Comparison of ENCODE assay signal across 8 mouse cellular contexts in the genomic region with DNA sequence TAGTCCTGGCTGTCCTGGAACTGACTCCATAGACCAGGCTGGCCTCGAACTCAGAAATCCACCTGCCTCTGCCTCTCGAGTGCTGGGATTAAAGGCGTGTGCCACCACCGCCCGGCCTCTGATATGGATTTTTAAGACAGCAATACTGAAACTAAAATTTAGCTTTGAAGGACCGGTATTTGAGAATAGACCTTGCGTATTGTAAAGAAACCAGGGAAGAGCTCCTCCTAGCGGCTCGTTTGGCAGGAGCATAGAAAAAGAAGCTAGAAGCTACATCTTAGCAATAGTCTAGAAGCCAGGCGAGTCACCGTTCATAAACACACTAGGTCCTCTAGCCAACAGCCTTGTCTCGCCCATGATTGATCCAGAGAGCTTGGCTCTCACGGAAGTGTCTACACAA. TPM values are rescaled to one million over a fixed set of nuclear protein-coding genes. Genes with fewer than 3 reads are reported as not detected.
DNase-seq lines count a peak whose midpoint lies in the region; ATAC-seq and TF ChIP-seq lines count a peak whose summit lies in the region.

No protein-coding gene starts in this region.

- no peak for ATAC-seq in kidney, embryonic 14.5 days (ENCODE audit: low FRiP score, low TSS enrichment)
- peak; percentile 33 for ATAC-seq in activated CD4-positive, CD25-positive, alpha-beta regulatory T cell, adult 4 months
- ATAC-seq in heart, postnatal 0 days (ENCODE audit: insufficient read depth, low read depth), result no peak
- no peak for ATAC-seq in midbrain, postnatal 0 days (ENCODE audit: low FRiP score)

- peak; percentile 64 for TF ChIP-seq CTCF in heart, postnatal 0 days (IDR thresholded peaks at IDR 0.05; ENCODE audit: low read depth)
- TF ChIP-seq CTCF in midbrain, postnatal 0 days (IDR thresholded peaks at IDR 0.05), result peak; percentile 83

- peak; percentile 63 for DNase-seq in kidney, adult 11 months
- DNase-seq in embryo, embryonic 10.5 days (ENCODE audit: low spot score), result peak; percentile 82
- DNase-seq in heart, postnatal 0 days (ENCODE audit: low spot score), result peak; percentile 49
- DNase-seq in left cerebral cortex, postnatal 14 days (ENCODE audit: low spot score in 2 of 2), result peak; percentile 86
- DNase-seq in midbrain, postnatal 0 days (ENCODE audit: low spot score), result peak; percentile 84
- DNase-seq in thymus, adult 18-20 months, result peak; percentile 39 to 62

- no peaks in the 10 kb centered on the region for H3K9me3 ChIP-seq in kidney, embryonic 14.5 days (ENCODE audit: control insufficient read depth, low read length)
- no peaks in the 10 kb centered on the region for H3K9me3 ChIP-seq in heart, postnatal 0 days (replicated peaks; ENCODE audit: control insufficient read depth, low read length)
- no peaks in the 10 kb centered on the region for H3K9me3 ChIP-seq in midbrain, postnatal 0 days (ENCODE audit: low read length)

- H3K27ac ChIP-seq in kidney, embryonic 14.5 days (ENCODE audit: low read depth, low read length), result no peak overlapping the region
- H3K27ac ChIP-seq in heart, postnatal 0 days (ENCODE audit: low read depth), result no peak overlapping the region
- no peak overlapping the region for H3K27ac ChIP-seq in midbrain, postnatal 0 days (ENCODE audit: low read depth, low read length)

- TF ChIP-seq EP300 in heart, postnatal 0 days (IDR thresholded peaks at IDR 0.05; ENCODE audit: low read depth), result no peak

- H3K27me3 ChIP-seq in kidney, embryonic 14.5 days (ENCODE audit: control insufficient read depth, insufficient read depth, low read length), result no peaks in the 10 kb centered on the region
- H3K27me3 ChIP-seq in heart, postnatal 0 days (ENCODE audit: control insufficient read depth, insufficient read depth, low read length), result no peaks in the 10 kb centered on the region
- no peaks in the 10 kb centered on the region for H3K27me3 ChIP-seq in midbrain, postnatal 0 days (ENCODE audit: insufficient read depth, low read length)

- H3K36me3 ChIP-seq in kidney, embryonic 14.5 days (ENCODE audit: control insufficient read depth, insufficient read depth, low read length), result peaks cover 24% of the 10 kb centered on the region
- peaks cover 27% of the 10 kb centered on the region for H3K36me3 ChIP-seq in heart, postnatal 0 days (replicated peaks; ENCODE audit: control insufficient read depth, insufficient read depth, low read length)
- peaks cover 16% of the 10 kb centered on the region for H3K36me3 ChIP-seq in midbrain, postnatal 0 days (ENCODE audit: insufficient read depth, low read length)

- intact Hi-C loops in left cerebral cortex, postnatal 14 days (cut with DNase I), result loop anchor here (5.0 kb wide), 2 partner anchors 66 to 74 kb away; no protein-coding TSS in a partner anchor

- no peak overlapping the region for H3K4me2 ChIP-seq in kidney, embryonic 14.5 days (replicated peaks; ENCODE audit: low read depth, low read length)
- H3K4me2 ChIP-seq in heart, postnatal 0 days (ENCODE audit: low read depth, low read length), result peak overlapping the region; percentile 37; the same call in 1 of the 2 replicates
- no peak overlapping the region for H3K4me2 ChIP-seq in midbrain, postnatal 0 days (ENCODE audit: low read depth, low read length, poor library complexity, severe bottlenecking)

- no peaks in the 10 kb centered on the region for H3K4me1 ChIP-seq in kidney, embryonic 14.5 days (ENCODE audit: control insufficient read depth, insufficient read depth, low read length)
- H3K4me1 ChIP-seq in heart, postnatal 0 days (ENCODE audit: control insufficient read depth, insufficient read depth), result no peaks in the 10 kb centered on the region
- H3K4me1 ChIP-seq in midbrain, postnatal 0 days (ENCODE audit: insufficient read depth, low read length), result 0 out of 2 replicates have a peak, but pooled peaks cover 7% of the 10 kb centered on the region

- H3K9ac ChIP-seq in kidney, embryonic 14.5 days (ENCODE audit: low read depth, low read length), result no peak overlapping the region
- no peak overlapping the region for H3K9ac ChIP-seq in heart, postnatal 0 days (replicated peaks; ENCODE audit: low read depth, low read length)
- H3K9ac ChIP-seq in midbrain, postnatal 0 days (replicated peaks; ENCODE audit: low read length, poor library complexity, severe bottlenecking), result no peak overlapping the region

- H3K4me3 ChIP-seq in kidney, embryonic 14.5 days (ENCODE audit: low read length), result no peak overlapping the region
- H3K4me3 ChIP-seq in heart, postnatal 0 days (ENCODE audit: low read depth, low read length), result no peak overlapping the region
- H3K4me3 ChIP-seq in midbrain, postnatal 0 days (ENCODE audit: low read depth, low read length), result no peak overlapping the region

- 39% methylated on average over 13 of the region's 13 CpGs for WGBS in kidney, embryonic 14.5 days
- WGBS in heart, postnatal 0 days, result 32% methylated on average over 13 of the region's 13 CpGs
- 35% methylated on average over 13 of the region's 13 CpGs for WGBS in midbrain, postnatal 0 days

RNA-seq across cellular contexts. Expression of gene Bsn, which starts 12.8 kb away (rescaled TPM):
- polyA plus RNA-seq in kidney, embryonic 14.5 days (2014; fragmentation: Nextera tagmentation; extraction: Ambion mirVana), result 0.76 and 0.77 TPM in 2 replicates
- polyA plus RNA-seq in activated CD4-positive, CD25-positive, alpha-beta regulatory T cell, adult 4 months (2017; shearing (Covaris generic)), result under 1 TPM; 0.33 to 0.73 TPM
- total RNA-seq in heart, postnatal 0 days (2014; rRNA removed; ENCODE audit: low replicate concordance), result 0.42 TPM in 1 of 2 replicates, not detected in the other
- polyA plus RNA-seq in heart, postnatal 0 days (2015; fragmentation: Nextera tagmentation; extraction: Ambion mirVana), result 0.01 and 0.03 TPM in 2 replicates
- 100 to 1,000 TPM; 223 to 244 TPM for total RNA-seq in left cerebral cortex, postnatal 14 days (2021)
- 59.4 and 60.6 TPM in 2 replicates for total RNA-seq in midbrain, postnatal 0 days (2014; rRNA removed)
- polyA plus RNA-seq in midbrain, postnatal 0 days (2015; fragmentation: Nextera tagmentation; extraction: Ambion mirVana), result 6.1 and 7.7 TPM in 2 replicates
